Mouse (Mus musculus) layer of hippocampus, adult 11-12 months (tissue): ENCODE data around the gene Creg1.

Source experiments
- DNase-seq: peaks from one replicate; pipeline ENCODE4 v3.0.0; 2022; ENCODE audit warnings: low spot score

Gene Creg1

GRCm38 (mm10) chr1:165763635-165764372 is at the start of gene Creg1:
Creg1 (plus strand) TSS chr1:165763746.
- peak; percentile 94 for DNase-seq

DNA sequence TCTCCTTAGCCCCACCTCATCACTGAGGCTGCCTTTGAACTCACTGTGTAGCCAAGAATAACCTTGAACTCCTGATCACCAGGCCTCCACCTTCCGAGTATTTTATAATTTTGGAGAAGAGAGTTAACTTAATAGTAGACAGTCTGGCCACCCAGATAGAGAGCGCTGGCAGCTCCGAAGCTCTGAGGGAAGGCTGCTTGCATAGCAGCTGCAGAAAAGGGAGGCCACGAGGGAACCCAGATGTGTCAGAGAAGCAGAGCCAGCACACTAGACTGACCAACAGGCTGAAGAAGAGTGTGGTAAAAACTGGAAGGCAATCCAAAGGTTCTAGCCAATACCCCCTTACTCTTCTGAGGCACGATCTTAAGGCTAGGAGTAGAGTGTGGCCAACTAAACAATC is 49.7 kb upstream of the Creg1 start:
- DNase-seq = no peak

DNA sequence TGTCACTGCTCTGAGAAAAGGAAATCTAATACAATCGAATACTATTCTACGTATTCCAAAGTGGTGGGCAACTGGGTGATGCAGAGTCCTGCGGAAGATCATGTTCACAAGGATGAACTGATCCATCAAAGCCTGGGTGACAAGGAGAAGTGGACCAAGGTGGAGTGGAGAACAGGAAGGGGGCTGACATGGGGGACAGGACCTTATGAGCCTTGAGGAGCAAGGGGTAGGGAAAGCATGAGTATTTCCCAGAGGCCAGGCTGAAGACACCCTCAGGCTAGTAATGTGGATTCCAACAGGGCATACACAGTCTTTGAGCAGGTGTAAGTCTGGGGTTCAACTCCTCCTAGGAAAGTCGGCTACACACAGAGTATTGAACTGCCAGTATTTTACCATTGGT is 47.1 kb upstream of the Creg1 start:
- no peak for DNase-seq

DNA sequence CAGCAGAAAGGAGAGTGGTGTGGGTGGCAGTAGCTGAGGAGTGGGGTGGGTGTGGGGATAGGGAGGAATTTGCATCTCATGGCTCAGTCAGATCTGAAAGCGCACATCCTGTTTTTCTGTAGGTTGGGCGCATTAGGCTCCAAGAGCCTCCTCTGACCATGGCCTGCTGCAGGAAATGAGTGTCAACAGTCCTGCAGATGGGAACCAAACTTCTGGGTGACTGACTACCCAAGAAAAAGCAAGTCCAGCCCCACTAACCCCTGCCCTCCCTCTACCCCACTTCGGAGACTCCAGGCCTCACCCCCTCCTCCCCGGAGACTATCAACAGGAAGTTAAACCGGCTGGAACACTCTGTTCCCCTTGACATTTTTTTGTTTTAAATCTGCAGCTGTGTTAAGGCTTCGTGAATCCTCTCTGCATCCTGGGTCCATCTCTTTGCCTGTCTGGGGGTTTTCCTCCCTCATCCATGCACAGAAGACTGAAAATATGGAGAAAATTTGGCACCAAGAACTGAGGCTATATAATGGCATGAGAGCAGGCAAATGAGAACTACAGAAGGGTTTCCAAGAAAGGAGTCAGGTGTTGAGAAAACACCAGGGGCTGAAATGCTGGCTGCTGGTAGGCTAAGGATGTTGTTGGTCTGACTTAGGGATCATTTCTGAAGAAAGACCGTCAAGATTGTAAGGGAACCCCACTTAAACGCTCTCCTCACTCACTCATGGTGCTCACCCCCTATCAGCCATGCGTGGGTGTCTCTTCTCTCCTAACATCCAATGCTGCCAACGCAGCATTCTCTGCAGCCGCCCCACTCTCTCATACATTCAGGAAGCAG is 45.6 kb upstream of the Creg1 start:
- DNase-seq = no peak

- no peak for DNase-seq
Measured at GRCm38 (mm10) chr1:165718543-165719105, 44.9 kb upstream of the Creg1 start.

DNA sequence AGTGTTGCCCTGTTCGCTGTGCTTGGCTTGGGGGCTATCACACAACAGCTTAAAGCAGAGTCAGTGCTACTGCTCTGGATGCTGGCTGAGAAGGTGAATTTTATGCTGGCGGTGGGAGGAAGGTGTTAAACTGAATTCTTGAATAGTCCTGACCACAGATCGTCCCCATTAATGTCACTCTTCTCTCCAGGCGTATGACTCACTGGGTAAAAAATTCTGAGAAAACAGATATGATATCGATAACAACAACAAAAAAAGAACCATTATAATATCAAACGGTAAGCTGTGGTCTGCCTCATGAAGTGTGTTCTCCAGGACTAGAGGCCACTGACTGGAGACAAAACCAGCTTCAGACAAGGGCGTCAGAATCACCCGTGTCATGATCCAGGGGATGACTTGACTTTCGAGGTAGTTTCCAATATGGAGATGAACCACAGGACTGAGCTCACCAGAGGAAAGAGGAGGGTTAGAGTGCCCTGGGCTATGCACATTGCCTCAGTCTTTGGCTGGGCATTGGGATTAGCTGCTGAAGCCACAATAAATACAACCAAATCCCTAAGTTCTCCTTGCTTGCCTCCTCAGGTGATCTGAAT is 40.9 kb upstream of the Creg1 start:
- DNase-seq = no peak

DNA sequence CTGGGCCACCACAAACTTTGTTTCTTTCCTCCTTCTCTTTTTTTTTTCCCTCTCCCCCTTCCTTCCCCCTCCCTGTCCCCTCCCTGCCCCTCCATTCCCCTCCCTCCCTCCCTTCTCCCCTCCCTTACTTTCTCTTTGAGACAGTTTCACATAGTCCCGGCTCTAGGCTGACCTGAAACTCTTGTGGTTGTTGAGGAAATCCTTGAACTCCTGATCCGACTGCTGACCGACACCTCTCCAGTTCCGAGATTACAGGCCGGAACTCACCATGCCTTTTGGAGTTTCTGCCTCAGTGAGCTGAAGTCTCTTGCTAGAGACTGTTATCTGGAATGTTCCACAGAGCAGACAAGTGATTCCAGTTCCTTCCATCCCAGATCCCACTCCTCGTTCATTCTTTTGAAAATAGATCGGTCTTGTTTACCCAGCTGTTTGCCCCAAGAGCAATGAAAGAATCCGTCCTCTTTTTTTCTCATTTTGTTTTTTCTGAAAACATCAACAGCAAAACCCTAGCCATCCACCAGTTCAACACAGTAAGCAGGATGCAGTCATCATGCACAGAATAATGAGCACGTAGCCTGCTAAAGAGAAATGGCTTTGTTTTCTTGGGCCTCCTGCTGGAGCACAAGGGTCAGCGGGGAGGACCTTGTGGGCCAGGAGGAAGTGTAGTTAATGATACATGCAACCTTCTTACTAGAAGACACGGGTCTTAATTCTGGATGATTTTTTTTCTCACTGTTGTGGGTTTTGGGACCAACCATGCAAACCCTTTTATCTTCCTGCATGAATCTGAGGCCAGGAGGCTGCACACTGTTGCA is 39.1 kb upstream of the Creg1 start:
- no peak for DNase-seq

GRCm38 (mm10) chr1:165725039-165725644 is 38.4 kb upstream of the Creg1 start:
- DNase-seq = no peak

GRCm38 (mm10) chr1:165726986-165727385 is 36.6 kb upstream of the Creg1 start:
- DNase-seq = no peak

GRCm38 (mm10) chr1:165728057-165728639 is 35.4 kb upstream of the Creg1 start:
- DNase-seq = no peak

- DNase-seq = no peak
Measured at GRCm38 (mm10) chr1:165730129-165730528, 33.4 kb upstream of the Creg1 start.

- no peak for DNase-seq
Measured at GRCm38 (mm10) chr1:165731553-165731952, 32.0 kb upstream of the Creg1 start.

- DNase-seq = no peak
Measured at GRCm38 (mm10) chr1:165734840-165735239, 28.7 kb upstream of the Creg1 start.

GRCm38 (mm10) chr1:165735826-165736818 is 27.4 kb upstream of the Creg1 start:
- DNase-seq = peak; percentile 92

DNA sequence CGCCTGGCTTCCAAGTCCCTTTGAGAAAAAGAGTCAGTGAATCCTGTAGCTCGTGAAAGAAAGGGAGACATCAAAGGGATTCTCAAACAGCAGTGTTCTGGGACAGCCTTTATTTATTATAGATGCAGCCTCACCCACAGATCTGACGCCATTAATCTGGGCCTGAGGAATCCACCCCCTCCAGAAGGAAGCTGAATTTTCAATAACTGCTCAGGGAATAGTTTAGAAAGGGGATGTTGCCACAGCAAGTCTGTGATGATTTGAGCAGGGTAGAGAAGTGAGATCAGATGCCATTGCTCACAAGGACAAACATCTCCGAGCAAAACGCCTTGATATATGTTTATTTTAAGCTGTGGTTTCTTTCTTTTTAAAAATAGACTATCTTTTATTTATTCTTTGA is 26.1 kb upstream of the Creg1 start:
- no peak for DNase-seq

GRCm38 (mm10) chr1:165737867-165738266 is 25.7 kb upstream of the Creg1 start:
- no peak for DNase-seq

- no peak for DNase-seq
Measured at GRCm38 (mm10) chr1:165738985-165739384, 24.6 kb upstream of the Creg1 start.

DNA sequence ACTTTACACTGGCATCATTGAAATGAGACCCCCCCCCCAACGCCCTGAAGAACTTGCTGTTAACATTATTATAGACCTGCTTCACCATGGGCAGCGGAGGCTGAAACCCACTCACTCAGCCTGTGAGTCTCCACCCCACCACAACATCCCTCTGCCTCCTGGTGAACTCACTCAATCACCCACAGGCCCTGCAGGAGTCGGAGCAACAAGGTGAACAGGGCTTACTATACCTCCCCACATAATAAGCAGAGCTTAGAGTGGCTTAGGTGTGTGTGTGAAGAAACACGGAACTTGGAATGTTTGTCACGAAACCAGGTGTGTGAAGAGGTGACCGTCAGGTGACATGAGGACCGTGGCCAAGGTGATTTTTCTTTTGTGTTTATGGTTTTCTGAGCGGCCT is 21.6 kb upstream of the Creg1 start:
- no peak for DNase-seq

DNA sequence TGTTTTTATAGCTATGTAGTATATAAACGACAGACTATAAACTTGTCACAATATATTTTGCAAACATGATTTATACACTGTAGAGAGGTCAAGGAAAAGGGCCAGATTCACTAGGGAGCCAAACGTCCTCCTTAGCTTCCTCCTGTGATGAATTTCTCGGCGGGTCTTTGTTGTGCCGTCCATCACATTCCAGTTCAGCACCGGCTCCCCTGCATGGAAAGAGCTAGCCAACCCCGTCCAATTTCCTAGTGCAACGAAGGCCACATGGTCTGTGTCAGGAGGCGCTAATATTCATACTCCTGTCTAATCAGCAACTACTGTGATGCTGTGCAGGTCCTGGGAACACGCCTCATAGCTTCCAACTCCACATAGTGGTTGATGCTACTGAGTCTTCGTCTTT is 15.5 kb upstream of the Creg1 start:
- DNase-seq = no peak

DNA sequence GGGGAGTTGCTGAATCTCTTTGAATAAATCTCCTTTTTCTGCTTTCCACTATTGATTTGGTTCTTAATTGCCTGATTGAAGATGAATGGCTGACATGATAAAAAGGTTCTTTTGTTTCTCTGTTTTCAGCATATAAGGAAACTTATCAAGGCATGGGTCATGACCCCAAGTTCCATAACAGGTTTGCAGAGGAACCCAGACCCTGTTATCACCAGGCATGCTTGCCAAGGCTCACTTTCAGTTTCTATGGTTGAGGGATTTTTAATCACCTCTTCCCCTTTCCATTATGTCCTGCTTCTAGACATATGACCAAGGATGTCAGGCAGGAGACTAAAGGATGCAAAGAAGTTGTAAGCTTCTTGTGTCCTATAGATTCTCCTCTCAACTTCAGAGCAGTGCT is 12.4 kb upstream of the Creg1 start:
- no peak for DNase-seq
